Mouse (Mus musculus) adrenal gland, postnatal 4 days (tissue): Measurements from ENCODE around the gene H2-Oa. TPM values are rescaled to one million over a fixed set of nuclear protein-coding genes. Genes with fewer than 3 reads are reported as not detected.
"Not testable (repeated sequence)": the region's sequence is repeated elsewhere in the genome, so short reads cannot be mapped to it uniquely, and the experiment has no call there.

Experiments used
- DNase-seq, 2 experiments: peaks; one replicate each; pipeline ENCODE4 v3.0.0; 2021 to 2022; ENCODE audit warnings: low spot score in 2 of 2, mixed read lengths in 2 of 2
- total RNA-seq, 2 experiments: library from RNA; stranded (reverse); gene quantifications; 2 replicates each; pipeline ENCODE4 v1.2.3; 2021

The H2-Oa gene
- total RNA-seq, 2 experiments from 2014 or later, result 0.31 TPM; not detected in 1

- DNase-seq, result no peak
These were observed 49.3 kb downstream of the H2-Oa start for GRCm38 (mm10) chr17:34141448-34141847.

GRCm38 (mm10) chr17:34142456-34143010 lies 50.4 kb downstream of the H2-Oa start:
- no peak for DNase-seq

GRCm38 (mm10) chr17:34143033-34143432 lies 50.9 kb downstream of the H2-Oa start, which contains the start of gene H2-DMb2:
Gene H2-DMb2 (plus strand): TSS chr17:34143307.
- no peak for DNase-seq

- DNase-seq, result no peak
These were observed 51.3 kb downstream of the H2-Oa start for GRCm38 (mm10) chr17:34143461-34143860.

- not testable (repeated sequence) for DNase-seq
These were observed 52.1 kb downstream of the H2-Oa start for GRCm38 (mm10) chr17:34144221-34144620.

Other genes with a start within 250 kb of the H2-Oa start
- 10 to 100 TPM; 34.3 to 36.0 TPM for gene Cd320, start 249.2 kb upstream of the H2-Oa start, total RNA-seq
- not detected for gene Gm7029, start 218.5 kb upstream of the H2-Oa start, total RNA-seq
- gene Kifc1, start 201.7 kb upstream of the H2-Oa start, total RNA-seq, result 10 to 100 TPM; 30.5 to 31.0 TPM
- gene Platr17, start 187.2 kb upstream of the H2-Oa start, total RNA-seq, result not detected
- 10 to 100 TPM; 34.7 to 37.8 TPM for gene Daxx, start 182.9 kb upstream of the H2-Oa start, total RNA-seq
- 100 to 1,000 TPM; 122 to 131 TPM for gene Tapbp, start 176.4 kb upstream of the H2-Oa start, total RNA-seq
- gene Zbtb22, start 176.4 kb upstream of the H2-Oa start, total RNA-seq, result 10 to 100 TPM; 43.0 to 47.1 TPM
- 10 to 100 TPM; 87.9 to 94.5 TPM for gene Rgl2, start 162.8 kb upstream of the H2-Oa start, total RNA-seq
- gene Pfdn6, start 152.0 kb upstream of the H2-Oa start, total RNA-seq, result 10 to 100 TPM; 96.5 to 98.1 TPM
- gene Wdr46, start 151.7 kb upstream of the H2-Oa start, total RNA-seq, result 10 to 100 TPM; 35.1 to 35.2 TPM
- gene B3galt4, start 140.9 kb upstream of the H2-Oa start, total RNA-seq, result 1 to 10 TPM; 7.1 to 7.2 TPM
- gene Vps52, start 136.5 kb upstream of the H2-Oa start, total RNA-seq, result 10 to 100 TPM; 62.8 to 72.5 TPM
- 1,000 to 10,000 TPM; 1,180 to 1,281 TPM for gene Rps18, start 136.3 kb upstream of the H2-Oa start, total RNA-seq
- 100 to 1,000 TPM; 173 to 174 TPM for gene H2-K1, start 92.0 kb upstream of the H2-Oa start, total RNA-seq
- 10 to 100 TPM; 49.0 to 54.3 TPM for gene Ring1, start 67.7 kb upstream of the H2-Oa start, total RNA-seq
- gene H2-Ke6, start 64.3 kb upstream of the H2-Oa start, total RNA-seq, result 100 to 1,000 TPM; 135 to 144 TPM
- gene Slc39a7, start 60.7 kb upstream of the H2-Oa start, total RNA-seq, result 100 to 1,000 TPM; 145 to 156 TPM
- gene Rxrb, start 60.5 kb upstream of the H2-Oa start, total RNA-seq, result 10 to 100 TPM; 74.5 to 78.0 TPM
- gene Col11a2, start 52.9 kb upstream of the H2-Oa start, total RNA-seq, result 1 to 10 TPM; 3.1 to 6.4 TPM
- gene H2-DMa, start 27.2 kb downstream of the H2-Oa start, total RNA-seq, result 10 to 100 TPM; 11.2 to 11.7 TPM
- gene Brd2, start 30.3 kb downstream of the H2-Oa start, total RNA-seq, result 100 to 1,000 TPM; 225 to 226 TPM
- gene H2-DMb2, start 51.0 kb downstream of the H2-Oa start, total RNA-seq, result 1 to 10 TPM; 1.2 to 3.0 TPM
- gene H2-DMb1, start 60.7 kb downstream of the H2-Oa start, total RNA-seq, result 1 to 10 TPM; 1.9 to 3.8 TPM
- gene Tap1, start 95.2 kb downstream of the H2-Oa start, total RNA-seq, result 10 to 100 TPM; 20.8 to 22.1 TPM
- 10 to 100 TPM; 12.6 to 15.0 TPM for gene Psmb9, start 95.4 kb downstream of the H2-Oa start, total RNA-seq
- 10 to 100 TPM; 25.0 to 27.4 TPM for gene Psmb8, start 105.4 kb downstream of the H2-Oa start, total RNA-seq
- gene Tap2, start 111.2 kb downstream of the H2-Oa start, total RNA-seq, result 10 to 100 TPM; 32.9 to 33.2 TPM
- under 1 TPM; 0.28 to 0.65 TPM for gene H2-Ob, start 146.6 kb downstream of the H2-Oa start, total RNA-seq
- gene H2-Ab1, start 165.3 kb downstream of the H2-Oa start, total RNA-seq, result 10 to 100 TPM; 11.1 to 12.8 TPM
- gene H2-Aa, start 195.5 kb downstream of the H2-Oa start, total RNA-seq, result 10 to 100 TPM in 1 of 2 experiments, 1 to 10 TPM in 1; 9.1 to 15.9 TPM
- 10 to 100 TPM in 1 of 2 experiments, 1 to 10 TPM in 1; 5.7 to 12.3 TPM for gene H2-Eb1, start 213.5 kb downstream of the H2-Oa start, total RNA-seq
- gene H2-Eb2, start 233.3 kb downstream of the H2-Oa start, total RNA-seq, result not detected